Mouse (Mus musculus) thymus, postnatal 0 days (tissue): ENCODE measurements around the gene En2. TPM values are rescaled to one million over a fixed set of nuclear protein-coding genes. Genes with fewer than 3 reads are reported as not detected.

ENCODE experiments used
- DNase-seq: peaks from one replicate; pipeline ENCODE4 v3.0.0-alpha.2; 2015; ENCODE audit warnings: low spot score
- polyA plus RNA-seq: library from polyadenylated mRNA; unstranded; fragments of >200 nt; fragmentation: Nextera tagmentation; extraction: Ambion mirVana; gene quantifications from 2 replicates; pipeline ENCODE4 v1.2.1, GENCODE M21; 2015

En2 gene
- polyA plus RNA-seq, 1 experiment from 2014 or later, result not detected

GRCm38 (mm10) chr5:28176585-28176984, 11.1 kb downstream of the En2 start:
- DNase-seq, result no peak

- no peak for DNase-seq
These were observed 12.8 kb downstream of the En2 start for GRCm38 (mm10) chr5:28178322-28178721.

GRCm38 (mm10) chr5:28179237-28179790, 13.8 kb downstream of the En2 start:
- no peak for DNase-seq

- DNase-seq, result no peak
These were observed 26.0 kb downstream of the En2 start for GRCm38 (mm10) chr5:28191201-28192098.

- no peak for DNase-seq
These were observed 26.6 kb downstream of the En2 start for GRCm38 (mm10) chr5:28192099-28192454.

- no peak for DNase-seq
These were observed 30.0 kb downstream of the En2 start for GRCm38 (mm10) chr5:28195473-28195872.

- DNase-seq, result no peak
These were observed 33.8 kb downstream of the En2 start for GRCm38 (mm10) chr5:28199089-28199873.

GRCm38 (mm10) chr5:28203086-28203485, 37.6 kb downstream of the En2 start:
- no peak for DNase-seq

GRCm38 (mm10) chr5:28204678-28205077, 39.2 kb downstream of the En2 start:
- DNase-seq, result no peak

- no peak for DNase-seq
These were observed 41.0 kb downstream of the En2 start for GRCm38 (mm10) chr5:28206448-28206847.

- DNase-seq, result no peak
These were observed 41.5 kb downstream of the En2 start for GRCm38 (mm10) chr5:28207043-28207442.

- no peak for DNase-seq
These were observed 43.4 kb downstream of the En2 start for GRCm38 (mm10) chr5:28208726-28209520.

GRCm38 (mm10) chr5:28209549-28210431, 44.3 kb downstream of the En2 start:
- no peak for DNase-seq

- DNase-seq, result no peak
These were observed 45.4 kb downstream of the En2 start for GRCm38 (mm10) chr5:28210591-28211550.

GRCm38 (mm10) chr5:28211651-28212310, 46.3 kb downstream of the En2 start:
- DNase-seq, result no peak

GRCm38 (mm10) chr5:28213441-28213840, 47.9 kb downstream of the En2 start:
- no peak for DNase-seq

- DNase-seq, result no peak
These were observed 54.1 kb downstream of the En2 start for GRCm38 (mm10) chr5:28219596-28219995.
